Mouse (Mus musculus): ENCODE results near the gene Shb.

Shb gene

GRCm38 (mm10) chr4:45461661-45462060 is 70.6 kb downstream of the Shb start:
- in situ Hi-C loops (cut with MboI; ENCODE audit: low sequenced_read_pairs) = no loop called here

- in situ Hi-C loops (cut with MboI; ENCODE audit: low sequenced_read_pairs) = no loop called here
Observed at GRCm38 (mm10) chr4:45459375-45459774, 72.9 kb downstream of the Shb start.

GRCm38 (mm10) chr4:45457543-45457942 is 74.7 kb downstream of the Shb start:
- in situ Hi-C loops (cut with MboI; ENCODE audit: low sequenced_read_pairs) = no loop called here

GRCm38 (mm10) chr4:45455001-45455400 is 77.3 kb downstream of the Shb start:
- in situ Hi-C loops (cut with MboI; ENCODE audit: low sequenced_read_pairs) = no loop called here

- in situ Hi-C loops (cut with MboI; ENCODE audit: low sequenced_read_pairs) = no loop called here
Observed at GRCm38 (mm10) chr4:45453271-45453851, 78.9 kb downstream of the Shb start.

GRCm38 (mm10) chr4:45452569-45453111 is 79.6 kb downstream of the Shb start:
- in situ Hi-C loops (cut with MboI; ENCODE audit: low sequenced_read_pairs) = no loop called here

- in situ Hi-C loops (cut with MboI; ENCODE audit: low sequenced_read_pairs) = no loop called here
Observed at GRCm38 (mm10) chr4:45449012-45449411, 83.3 kb downstream of the Shb start.

GRCm38 (mm10) chr4:45448481-45448880 is 83.8 kb downstream of the Shb start:
- in situ Hi-C loops (cut with MboI; ENCODE audit: low sequenced_read_pairs) = no loop called here

- in situ Hi-C loops (cut with MboI; ENCODE audit: low sequenced_read_pairs) = no loop called here
Observed at GRCm38 (mm10) chr4:45447196-45447595, 85.1 kb downstream of the Shb start.

- in situ Hi-C loops (cut with MboI; ENCODE audit: low sequenced_read_pairs) = no loop called here
Observed at GRCm38 (mm10) chr4:45445235-45445634, 87.0 kb downstream of the Shb start.

- in situ Hi-C loops (cut with MboI; ENCODE audit: low sequenced_read_pairs) = no loop called here
Observed at GRCm38 (mm10) chr4:45444813-45445212, 87.5 kb downstream of the Shb start.

- in situ Hi-C loops (cut with MboI; ENCODE audit: low sequenced_read_pairs) = no loop called here
Observed at GRCm38 (mm10) chr4:45443652-45444051, 88.6 kb downstream of the Shb start.

GRCm38 (mm10) chr4:45442237-45442636 is 90.0 kb downstream of the Shb start:
- in situ Hi-C loops (cut with MboI; ENCODE audit: low sequenced_read_pairs) = no loop called here

- in situ Hi-C loops (cut with MboI; ENCODE audit: low sequenced_read_pairs) = no loop called here
Observed at GRCm38 (mm10) chr4:45441778-45442177, 90.5 kb downstream of the Shb start.

- in situ Hi-C loops (cut with MboI; ENCODE audit: low sequenced_read_pairs) = no loop called here
Observed at GRCm38 (mm10) chr4:45439281-45439680, 93.0 kb downstream of the Shb start.

- in situ Hi-C loops (cut with MboI; ENCODE audit: low sequenced_read_pairs) = no loop called here
Observed at GRCm38 (mm10) chr4:45437010-45437409, 95.3 kb downstream of the Shb start.

- in situ Hi-C loops (cut with MboI; ENCODE audit: low sequenced_read_pairs) = no loop called here
Observed at GRCm38 (mm10) chr4:45436383-45436913, 95.8 kb downstream of the Shb start.

GRCm38 (mm10) chr4:45435899-45436298 is 96.4 kb downstream of the Shb start:
- in situ Hi-C loops (cut with MboI; ENCODE audit: low sequenced_read_pairs) = no loop called here

- in situ Hi-C loops (cut with MboI; ENCODE audit: low sequenced_read_pairs) = no loop called here
Observed at GRCm38 (mm10) chr4:45434681-45435080, 97.6 kb downstream of the Shb start.

GRCm38 (mm10) chr4:45434071-45434470 is 98.2 kb downstream of the Shb start:
- in situ Hi-C loops (cut with MboI; ENCODE audit: low sequenced_read_pairs) = no loop called here

GRCm38 (mm10) chr4:45431806-45432205 is 100.5 kb downstream of the Shb start:
- in situ Hi-C loops (cut with MboI; ENCODE audit: low sequenced_read_pairs) = no loop called here

- in situ Hi-C loops (cut with MboI; ENCODE audit: low sequenced_read_pairs) = no loop called here
Observed at GRCm38 (mm10) chr4:45431316-45431715, 101.0 kb downstream of the Shb start.

GRCm38 (mm10) chr4:45429451-45429850 is 102.8 kb downstream of the Shb start:
- in situ Hi-C loops (cut with MboI; ENCODE audit: low sequenced_read_pairs) = no loop called here
